Mouse (Mus musculus): ENCODE measurements around the gene Slc22a15.

The Slc22a15 gene

GRCm38 (mm10) chr3:101923843-101924740 is at the start of gene Slc22a15:
Slc22a15 (minus strand) TSS chr3:101924453.
- peak; percentile 64 for DNase-seq (ENCODE audit: low read depth)

GRCm38 (mm10) chr3:101966825-101967558 is 42.7 kb upstream of the Slc22a15 start:
- DNase-seq (ENCODE audit: low read depth), result no peak

- no peak for DNase-seq (ENCODE audit: low read depth)
These were observed 40.1 kb upstream of the Slc22a15 start for GRCm38 (mm10) chr3:101964352-101964751.

DNA sequence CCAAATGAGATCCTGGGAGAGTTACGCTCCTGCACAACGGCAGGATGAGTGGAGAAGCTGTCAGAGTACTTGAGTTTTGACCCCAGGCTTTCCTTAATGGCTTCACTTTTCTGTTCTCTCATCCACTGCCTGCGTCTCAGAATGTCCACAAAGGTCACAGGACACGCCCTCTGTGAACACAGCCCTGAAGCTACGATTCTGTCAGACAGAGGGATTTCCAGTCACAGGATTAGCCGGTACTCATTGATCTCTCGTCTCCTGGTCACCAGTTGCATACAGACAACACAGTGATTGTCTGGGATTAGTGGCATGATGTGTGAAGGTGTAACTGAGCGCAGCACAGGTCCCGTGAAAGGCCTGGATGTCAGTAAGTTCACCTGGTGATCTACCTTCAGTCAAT is 39.2 kb upstream of the Slc22a15 start:
- no peak for DNase-seq (ENCODE audit: low read depth)

- DNase-seq (ENCODE audit: low read depth), result no peak
These were observed 37.0 kb upstream of the Slc22a15 start for GRCm38 (mm10) chr3:101961146-101961835.

GRCm38 (mm10) chr3:101958047-101958446 is 33.8 kb upstream of the Slc22a15 start:
- DNase-seq (ENCODE audit: low read depth), result no peak

- no peak for DNase-seq (ENCODE audit: low read depth)
These were observed 29.3 kb upstream of the Slc22a15 start for GRCm38 (mm10) chr3:101953506-101953905.

- DNase-seq (ENCODE audit: low read depth), result peak; percentile 5
These were observed 28.3 kb upstream of the Slc22a15 start for GRCm38 (mm10) chr3:101952577-101952976.

- peak; percentile 86 for DNase-seq (ENCODE audit: low read depth)
These were observed 24.3 kb upstream of the Slc22a15 start for GRCm38 (mm10) chr3:101948572-101948971.

- DNase-seq (ENCODE audit: low read depth), result no peak
These were observed 23.0 kb upstream of the Slc22a15 start for GRCm38 (mm10) chr3:101947250-101947649.

DNA sequence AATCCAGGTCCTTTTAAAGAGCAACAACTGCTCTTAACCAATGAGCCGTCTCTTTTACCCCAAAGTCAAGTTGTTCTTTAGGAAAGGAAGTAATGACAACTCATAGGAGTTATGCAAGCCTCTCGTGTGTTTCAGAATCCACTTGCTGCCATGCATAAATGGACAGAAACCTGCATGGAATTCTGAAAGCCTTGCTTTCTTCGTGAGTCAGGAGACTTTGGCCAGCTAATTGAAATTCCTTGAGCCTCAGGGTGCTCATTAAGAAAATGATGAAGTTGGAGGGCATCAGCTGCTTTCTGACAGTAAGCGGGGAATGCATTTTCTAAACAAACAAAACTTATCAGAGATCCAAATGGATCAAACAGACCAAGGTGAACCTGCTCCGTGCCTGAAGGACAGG is 21.0 kb upstream of the Slc22a15 start:
- no peak for DNase-seq (ENCODE audit: low read depth)

- DNase-seq (ENCODE audit: low read depth), result no peak
These were observed 16.2 kb upstream of the Slc22a15 start for GRCm38 (mm10) chr3:101940418-101940817.

DNA sequence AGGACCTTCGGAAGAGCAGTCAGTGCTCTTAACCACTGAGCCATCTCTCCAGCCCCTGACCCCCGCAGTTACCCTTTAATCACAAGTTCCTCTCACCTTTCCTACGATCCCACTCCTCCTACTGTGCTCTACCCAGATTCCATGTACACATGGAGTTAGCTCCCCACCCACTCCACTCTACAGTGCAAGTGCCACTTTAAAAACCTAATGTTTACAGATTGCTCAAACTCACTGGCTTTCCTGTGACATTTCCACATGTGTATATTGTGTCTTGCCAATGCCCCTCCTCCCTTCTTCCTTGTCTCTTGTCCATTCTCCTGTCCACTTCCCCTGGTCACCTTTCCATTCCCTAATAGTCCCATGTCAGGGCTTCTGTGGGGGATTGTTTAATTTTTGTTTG is 15.6 kb upstream of the Slc22a15 start:
- no peak for DNase-seq (ENCODE audit: low read depth)

DNA sequence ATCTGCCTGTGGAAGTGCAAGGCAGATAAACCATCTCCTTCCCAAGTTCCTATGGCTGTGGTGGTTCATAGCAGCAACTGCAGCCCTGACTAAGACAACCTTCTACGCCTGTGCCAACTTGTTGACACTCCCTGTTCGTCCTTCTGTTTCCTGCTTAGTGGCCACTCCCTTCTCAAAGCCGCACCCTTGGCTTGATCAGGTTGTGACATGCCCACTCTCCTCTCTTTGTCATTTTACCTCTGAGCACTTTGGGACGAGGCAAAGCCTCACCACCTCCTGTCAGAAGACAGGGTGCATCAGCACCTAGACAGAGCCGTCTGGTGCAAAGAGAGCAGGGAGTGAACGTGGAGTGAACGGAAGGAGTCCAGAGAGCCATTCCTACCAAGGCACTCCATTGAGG is 14.9 kb upstream of the Slc22a15 start:
- no peak for DNase-seq (ENCODE audit: low read depth)

- no peak for DNase-seq (ENCODE audit: low read depth)
These were observed 12.1 kb upstream of the Slc22a15 start for GRCm38 (mm10) chr3:101936369-101936768.

DNA sequence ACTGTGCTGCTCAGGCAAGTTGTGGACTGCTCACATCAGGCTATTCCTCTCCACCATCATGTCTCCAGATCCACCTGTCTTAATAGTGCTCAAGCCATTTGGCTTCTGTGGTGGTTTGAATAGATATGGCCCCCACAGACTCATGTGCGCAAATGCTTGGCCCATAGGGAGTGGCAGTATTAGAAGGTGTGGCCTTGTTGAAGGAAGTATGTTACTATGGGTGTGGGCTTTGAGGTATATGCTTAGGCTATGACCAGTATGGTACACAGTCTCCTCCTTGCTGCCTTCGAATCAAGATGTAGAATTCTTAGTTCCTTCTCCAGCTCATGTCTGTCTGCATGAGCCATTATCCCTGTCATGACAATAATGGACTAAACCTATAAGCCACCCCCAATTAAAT is 9.6 kb upstream of the Slc22a15 start:
- no peak for DNase-seq (ENCODE audit: low read depth)

DNA sequence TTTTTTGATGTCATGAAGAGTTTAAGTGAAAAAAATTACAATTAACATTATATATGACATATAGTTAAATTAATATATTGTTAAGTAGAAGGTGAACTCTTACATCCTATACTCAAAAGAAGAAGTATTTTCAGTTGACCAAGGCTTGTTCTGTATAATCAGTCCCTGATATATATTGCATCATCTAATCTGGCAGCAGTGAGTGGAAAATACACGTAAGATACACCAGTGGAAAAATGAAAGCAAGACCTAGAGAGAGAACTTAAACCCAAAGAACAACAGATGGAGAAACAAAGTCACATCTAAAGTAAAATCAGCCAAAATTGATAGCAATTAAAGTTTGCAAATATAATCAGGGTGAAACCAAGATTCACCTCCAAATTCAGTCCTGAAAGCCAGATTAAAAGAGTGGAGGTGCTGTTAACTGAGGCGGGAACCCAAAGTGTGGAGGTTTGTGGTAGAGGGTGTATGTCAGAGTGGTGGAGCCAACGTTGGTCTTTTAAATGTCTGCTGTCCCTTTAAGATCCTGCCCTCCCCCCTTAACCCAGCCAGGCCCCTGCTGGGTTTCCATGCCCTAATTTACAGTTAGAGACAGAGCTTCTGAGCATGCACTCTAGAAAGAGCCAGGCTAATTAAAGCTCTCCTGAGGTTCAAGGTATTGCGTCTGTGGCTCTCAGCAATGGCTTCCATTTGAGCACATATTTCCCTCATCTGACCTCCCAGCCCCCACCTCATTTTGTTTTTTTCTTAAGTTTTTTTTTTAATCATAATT is 5.0 kb upstream of the Slc22a15 start:
- peak; percentile 49 for DNase-seq (ENCODE audit: low read depth)

DNA sequence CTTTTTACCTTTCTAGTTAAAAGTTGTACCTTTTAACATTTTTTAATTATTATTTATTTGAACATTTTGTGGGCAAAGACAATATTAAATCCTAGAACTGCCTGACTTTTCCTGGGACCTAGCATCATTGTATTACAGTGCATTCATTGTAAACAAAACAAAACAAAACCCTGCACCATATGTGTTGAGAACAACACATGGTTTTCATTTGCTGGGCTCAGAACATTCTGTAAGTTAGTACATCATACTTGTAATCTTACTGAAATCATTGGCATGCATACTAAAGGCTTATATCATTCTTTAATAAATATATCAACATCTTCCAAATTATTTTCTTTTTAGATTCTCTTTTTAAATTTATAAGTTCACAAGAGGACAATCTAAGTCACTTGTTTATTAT is 2.4 kb upstream of the Slc22a15 start:
- peak; percentile 59 for DNase-seq (ENCODE audit: low read depth)

- DNase-seq (ENCODE audit: low read depth), result peak; percentile 57
These were observed 1.4 kb upstream of the Slc22a15 start for GRCm38 (mm10) chr3:101925663-101926062.

- DNase-seq (ENCODE audit: low read depth), result no peak
These were observed 1.9 kb downstream of the Slc22a15 start for GRCm38 (mm10) chr3:101922366-101922765.

GRCm38 (mm10) chr3:101918526-101918925 is 5.7 kb downstream of the Slc22a15 start:
- no peak for DNase-seq (ENCODE audit: low read depth)

- peak; percentile 20 for DNase-seq (ENCODE audit: low read depth)
These were observed 6.6 kb downstream of the Slc22a15 start for GRCm38 (mm10) chr3:101917665-101918064.

All from NIH3T3 (cell line).